Mouse (Mus musculus): Measurements from ENCODE around the gene Pear1.

Pear1 gene

DNA sequence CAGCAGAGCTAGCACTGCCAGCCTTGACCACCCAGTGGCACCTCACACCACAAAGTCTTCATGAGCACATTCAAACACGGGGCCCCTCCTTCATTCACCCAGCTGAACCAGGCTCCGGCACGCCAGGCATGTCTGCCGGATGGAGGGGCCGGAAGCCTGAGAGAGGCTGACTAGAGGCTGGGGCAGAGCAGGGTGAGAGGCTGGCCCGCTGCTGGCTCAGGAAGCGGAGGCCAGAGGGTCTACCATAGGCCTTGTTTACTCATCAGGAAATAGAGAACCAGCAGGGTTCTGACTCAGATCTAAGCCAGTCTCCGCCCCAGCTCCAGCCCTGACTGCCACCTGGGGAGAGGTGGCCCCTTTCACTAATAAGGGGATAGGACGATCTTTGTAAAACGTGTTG is 59.0 kb downstream of the Pear1 start:
- peak; percentile 82 for DNase-seq (ENCODE audit: low spot score)

DNA sequence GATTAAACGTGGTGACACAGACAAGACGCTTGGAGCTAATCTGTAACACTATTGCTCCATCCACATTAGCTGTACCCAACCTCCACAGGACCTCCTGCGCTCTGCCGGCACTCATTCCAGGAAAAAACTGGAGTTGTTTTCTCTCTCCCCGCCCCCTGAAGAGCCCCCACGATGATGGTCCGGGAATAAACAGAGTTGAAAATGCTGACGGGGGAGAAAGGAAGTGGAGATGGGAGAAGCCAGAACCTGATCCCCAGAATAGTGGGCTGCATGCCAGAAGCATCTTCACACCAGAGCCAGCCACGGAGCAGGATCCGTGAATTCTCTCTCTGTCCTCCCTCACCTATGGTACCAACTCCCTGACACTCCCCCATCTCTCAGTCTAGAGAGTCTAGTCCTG is 59.6 kb downstream of the Pear1 start:
- no peak for DNase-seq (ENCODE audit: low spot score)

DNA sequence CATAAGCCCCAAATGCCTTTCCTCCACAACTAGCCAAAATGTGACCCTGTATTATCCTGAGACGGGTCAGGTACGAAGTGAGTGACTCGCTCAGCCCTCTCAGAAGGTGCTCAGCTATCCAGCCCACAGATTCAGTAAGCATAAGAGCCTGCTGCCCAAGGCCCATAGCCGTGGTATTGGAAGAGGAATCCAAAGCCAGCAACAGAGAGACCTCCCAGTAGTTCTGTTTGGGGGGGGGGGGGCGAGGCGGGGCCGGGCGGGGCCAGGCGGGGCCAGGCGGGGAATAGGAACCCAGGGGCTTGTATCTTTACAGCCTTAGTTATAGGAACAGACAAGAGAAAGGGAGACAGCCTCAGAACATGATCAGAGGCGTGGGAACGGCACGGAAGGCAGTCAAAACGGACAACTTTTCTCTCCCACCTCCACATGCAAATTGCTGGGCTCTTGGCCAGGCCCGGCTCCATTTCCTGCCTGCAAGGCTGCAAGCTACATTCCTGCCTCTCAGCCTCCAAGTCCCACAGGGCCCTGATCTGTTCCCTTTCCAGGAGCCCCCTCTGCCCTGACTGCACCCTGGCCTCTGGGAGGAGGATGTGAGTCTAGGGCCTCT is 60.3 kb downstream of the Pear1 start:
- no peak for DNase-seq (ENCODE audit: low spot score)

DNA sequence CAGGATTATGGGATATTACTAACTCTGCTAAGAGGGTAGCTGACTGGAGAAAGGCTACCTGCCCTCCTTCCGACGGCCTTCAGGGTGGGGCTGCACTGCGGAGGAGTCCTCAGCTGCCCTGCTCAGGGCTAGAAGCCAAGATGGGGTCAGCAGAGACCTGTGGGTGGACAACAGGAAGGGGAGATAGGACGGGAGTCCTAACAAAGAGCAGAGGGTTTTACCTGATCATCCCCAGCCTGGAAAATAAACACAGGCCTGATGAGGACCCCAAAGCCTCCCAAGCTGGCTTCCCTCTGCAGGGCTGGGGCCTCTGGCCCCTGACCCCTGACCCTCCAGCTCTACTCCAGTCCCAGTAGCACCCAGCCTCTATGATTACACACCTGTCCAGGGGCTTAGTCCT is 60.9 kb downstream of the Pear1 start:
- DNase-seq (ENCODE audit: low spot score) = no peak

DNA sequence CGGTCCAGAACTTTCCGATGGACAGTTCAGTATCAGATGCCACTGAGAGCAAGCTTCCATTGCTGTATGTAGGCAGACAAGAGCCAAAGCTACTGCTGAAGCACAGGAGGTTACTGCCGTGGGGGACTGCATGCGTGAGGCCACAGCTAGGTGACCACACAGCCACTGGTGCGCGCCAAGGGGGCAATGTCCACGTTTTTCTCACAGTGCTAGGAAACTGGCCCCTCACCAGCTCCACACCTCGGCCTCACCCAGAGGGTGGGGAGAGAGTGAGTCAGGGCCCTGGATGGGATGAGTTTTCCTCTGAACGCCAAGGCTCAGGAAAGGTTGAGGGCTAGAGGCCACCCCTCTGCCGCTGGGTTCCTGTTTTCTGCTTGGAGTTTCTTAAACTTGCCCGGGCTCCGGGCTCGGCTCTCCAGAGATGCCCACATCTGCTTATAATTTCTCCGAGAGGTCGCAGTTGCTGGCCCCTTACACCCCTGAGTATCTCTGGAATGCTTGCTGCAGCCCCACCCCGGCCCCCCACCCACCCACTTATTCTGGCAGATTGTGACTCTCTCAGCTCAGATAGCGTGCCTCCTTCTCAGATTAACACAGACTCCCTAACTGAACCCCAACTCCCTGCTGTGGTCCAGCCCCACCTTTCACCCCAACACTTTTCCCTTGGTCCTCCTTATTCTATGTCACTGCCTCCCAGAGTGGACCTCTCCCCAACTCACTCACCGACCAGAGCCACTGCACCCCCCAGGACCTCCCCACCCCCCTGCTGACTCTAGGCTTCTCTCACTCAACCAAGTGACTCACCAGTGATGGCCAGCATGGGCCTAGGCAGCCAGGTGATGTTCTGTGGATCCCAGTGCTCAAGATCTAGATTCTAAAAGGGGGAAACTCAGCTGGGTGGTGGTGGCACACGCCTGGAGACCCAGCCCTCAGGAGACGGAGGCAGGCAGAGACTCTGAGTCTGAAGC is 62.4 kb downstream of the Pear1 start:
- no peak for DNase-seq (ENCODE audit: low spot score)

DNA sequence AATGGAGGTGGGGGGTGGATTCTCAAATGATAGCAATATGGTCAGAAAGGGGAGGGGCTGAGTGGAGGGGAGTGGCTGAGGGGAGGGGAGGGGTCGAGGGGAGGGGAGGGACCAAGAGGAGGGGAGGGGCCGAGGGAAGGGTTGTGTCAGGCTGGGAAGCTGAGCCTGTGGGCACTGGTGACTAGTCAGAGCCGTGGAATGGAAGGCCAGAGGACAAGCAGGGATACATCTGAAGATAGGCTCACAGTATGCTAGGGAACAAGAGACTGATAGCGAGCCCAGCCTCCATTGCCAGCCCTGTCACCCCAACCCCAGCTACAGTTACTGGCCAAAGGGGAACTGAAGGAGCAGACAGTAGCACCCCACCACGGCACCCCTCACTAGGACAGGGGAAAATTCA is 65.5 kb downstream of the Pear1 start:
- no peak for DNase-seq (ENCODE audit: low spot score)

DNA sequence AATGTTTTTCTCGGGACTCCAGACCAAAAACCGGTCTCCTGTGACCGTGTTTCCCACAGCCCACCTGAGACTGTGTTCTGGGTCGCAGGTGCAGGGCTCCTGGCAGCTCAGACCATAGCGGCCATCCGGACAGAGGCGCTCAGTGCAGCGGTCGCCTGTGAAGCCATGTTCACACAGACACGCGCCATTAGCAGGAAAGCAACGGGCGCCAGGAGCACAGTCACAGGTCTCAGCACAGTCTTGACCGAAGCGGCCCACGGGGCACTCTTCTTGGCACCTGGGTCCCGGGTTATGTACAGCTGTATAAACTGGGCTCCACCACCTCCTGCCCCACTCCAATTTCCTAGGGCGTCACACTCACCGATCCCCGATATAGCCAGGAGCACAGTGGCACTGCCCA is 67.6 kb downstream of the Pear1 start:
- DNase-seq (ENCODE audit: low spot score) = no peak

DNA sequence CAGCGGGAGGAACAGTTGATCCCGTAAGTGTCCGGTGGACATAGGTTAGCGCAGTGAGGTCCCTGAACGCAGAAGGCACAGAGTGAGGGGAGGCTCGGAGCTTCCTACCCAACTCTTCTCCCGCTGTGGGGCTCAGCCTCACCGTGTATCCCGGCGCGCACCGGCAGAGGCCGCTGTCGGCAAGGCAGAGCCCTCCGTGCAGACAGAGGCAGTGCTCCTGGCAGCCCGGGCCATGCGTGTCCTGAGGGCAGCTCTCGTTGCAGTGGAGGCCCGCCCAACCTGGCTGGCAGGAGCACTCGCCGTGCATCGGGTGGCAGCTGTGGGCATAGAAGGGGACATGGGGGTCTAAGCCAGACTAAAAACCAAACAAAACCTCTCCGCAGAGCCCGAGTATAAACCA is 68.1 kb downstream of the Pear1 start:
- peak; percentile 80 for DNase-seq (ENCODE audit: low spot score)

DNA sequence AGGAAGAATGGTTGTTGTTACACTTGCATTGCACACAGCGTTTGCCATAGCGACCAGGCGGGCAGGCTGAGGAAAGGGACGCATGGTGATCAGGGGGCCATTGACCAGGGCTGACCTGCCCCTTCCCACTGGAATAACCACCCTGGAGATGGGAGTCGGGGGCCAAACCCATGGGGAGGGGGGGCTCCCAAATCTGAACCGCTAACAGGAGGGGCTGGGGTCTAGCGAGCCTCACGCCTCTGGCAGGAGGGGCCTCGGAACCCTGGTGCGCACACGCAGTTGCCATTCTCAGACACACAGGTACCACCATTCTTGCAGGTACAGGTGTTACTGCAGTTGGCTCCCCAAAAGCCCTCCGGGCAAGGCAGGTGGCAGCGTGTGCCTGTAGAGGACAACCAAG is 70.3 kb downstream of the Pear1 start:
- no peak for DNase-seq (ENCODE audit: low spot score)

DNA sequence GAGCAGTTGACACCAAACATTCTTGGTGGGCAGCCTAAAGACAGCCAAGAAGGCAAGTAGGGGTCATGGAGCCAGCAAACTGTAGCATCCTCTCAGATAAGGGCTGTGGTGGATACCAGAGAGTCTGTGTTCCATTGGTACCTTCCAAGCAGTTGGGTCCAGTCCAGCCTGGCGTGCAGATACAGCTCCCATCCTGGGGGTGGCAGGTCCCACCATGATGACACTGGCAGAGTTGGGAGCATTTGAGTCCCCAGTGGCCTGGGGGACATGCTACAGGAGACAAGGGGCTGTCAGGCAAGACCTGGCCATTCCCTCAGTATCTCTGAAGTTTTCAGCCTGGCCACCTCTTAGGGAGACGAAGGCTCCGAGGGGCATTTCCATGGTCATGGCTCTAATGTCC is 71.5 kb downstream of the Pear1 start:
- DNase-seq (ENCODE audit: low spot score) = no peak

DNA sequence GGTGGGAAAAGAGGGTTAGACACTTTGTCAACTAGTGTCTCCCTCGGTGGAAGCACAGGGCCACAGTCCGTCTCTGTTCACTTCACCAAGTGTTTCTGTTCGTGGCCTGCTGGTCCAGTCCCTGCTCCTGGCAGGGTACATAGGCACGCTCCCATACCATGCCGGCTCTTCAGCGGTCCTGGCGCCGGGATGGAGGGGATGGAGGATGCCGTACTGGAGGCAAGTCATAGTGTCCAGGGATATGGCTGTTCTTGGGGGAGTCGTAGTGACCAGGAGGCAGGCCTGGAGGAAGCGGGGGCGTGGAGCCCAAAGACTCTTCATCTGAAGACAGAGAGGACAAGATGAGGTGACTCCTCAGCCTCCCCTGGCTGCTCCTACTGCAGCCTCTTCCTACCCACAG is 74.1 kb downstream of the Pear1 start:
- DNase-seq (ENCODE audit: low spot score) = no peak

DNA sequence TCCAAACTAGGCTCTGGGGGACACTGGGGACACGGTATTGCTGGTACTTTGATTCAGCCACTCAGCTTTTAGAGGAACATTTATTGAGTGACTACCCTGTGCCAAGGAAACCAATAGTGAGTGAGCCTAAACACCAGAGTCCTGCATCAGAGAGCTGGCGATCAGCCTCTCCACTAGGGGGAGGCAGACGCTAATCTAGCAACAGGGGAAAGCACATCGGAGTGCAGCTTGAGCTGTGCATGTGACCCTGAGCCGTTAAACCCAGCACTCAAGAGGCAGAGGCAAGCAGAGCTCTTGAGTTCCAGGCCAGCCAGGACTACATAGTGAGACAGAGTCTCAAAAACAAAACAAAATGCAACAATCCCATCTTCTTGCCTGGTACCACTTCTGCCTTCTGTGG is 75.1 kb downstream of the Pear1 start:
- DNase-seq (ENCODE audit: low spot score) = peak; percentile 44

DNA sequence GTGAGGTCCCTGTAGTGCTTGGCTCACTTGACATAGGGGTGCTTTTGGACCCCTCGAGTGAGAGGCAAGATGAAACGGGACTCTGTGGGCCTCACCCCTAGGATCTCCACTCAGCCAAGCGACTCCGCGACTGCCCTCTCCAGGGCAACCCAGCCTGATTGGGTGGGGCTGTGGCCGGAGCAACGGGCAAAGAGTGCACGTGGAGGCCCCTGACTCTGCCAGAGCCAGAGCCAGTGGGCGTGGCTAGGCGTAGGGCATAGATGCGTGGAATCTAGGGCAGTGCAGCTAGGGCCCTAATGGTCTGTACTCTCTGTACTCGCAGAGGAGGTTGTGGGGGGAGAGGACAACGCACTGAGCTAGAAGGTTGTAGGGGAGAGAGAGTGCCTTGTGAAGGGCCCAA is 75.7 kb downstream of the Pear1 start, which contains the start of gene Lrrc71:
Gene Lrrc71 (minus strand): TSS at position 195 of the 400 bp plus-strand sequence.
- no peak for DNase-seq (ENCODE audit: low spot score)

DNA sequence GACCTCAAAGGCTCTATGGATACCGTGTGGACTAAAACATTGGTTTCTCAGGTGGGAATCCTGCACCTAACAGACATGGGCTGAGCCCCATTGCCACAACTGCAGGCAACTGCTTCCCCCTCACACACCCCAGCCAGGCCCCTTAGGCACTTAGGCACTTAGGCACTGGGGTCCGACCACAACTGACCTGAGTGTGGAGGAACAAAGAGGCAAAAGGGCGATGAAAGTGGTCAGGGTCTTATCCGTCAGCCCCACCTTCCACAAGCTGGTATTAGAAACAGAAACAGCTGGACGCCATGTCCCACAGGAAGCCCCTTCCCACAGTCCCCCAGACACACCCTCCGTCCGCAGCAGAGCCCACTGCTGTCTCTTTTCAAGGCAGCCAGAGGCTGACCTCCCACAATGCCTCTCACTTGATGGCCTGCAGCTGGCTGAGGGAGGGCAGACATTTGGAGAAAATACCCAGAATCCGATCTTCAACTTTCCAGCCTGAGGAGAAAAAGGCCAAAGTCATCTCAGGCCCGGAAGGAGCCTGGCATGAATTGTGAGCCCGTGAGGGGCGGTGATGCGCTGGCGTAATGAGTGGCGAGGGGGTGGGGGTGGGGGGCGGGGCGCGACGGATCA is 79.0 kb downstream of the Pear1 start:
- no peak for DNase-seq (ENCODE audit: low spot score)

DNA sequence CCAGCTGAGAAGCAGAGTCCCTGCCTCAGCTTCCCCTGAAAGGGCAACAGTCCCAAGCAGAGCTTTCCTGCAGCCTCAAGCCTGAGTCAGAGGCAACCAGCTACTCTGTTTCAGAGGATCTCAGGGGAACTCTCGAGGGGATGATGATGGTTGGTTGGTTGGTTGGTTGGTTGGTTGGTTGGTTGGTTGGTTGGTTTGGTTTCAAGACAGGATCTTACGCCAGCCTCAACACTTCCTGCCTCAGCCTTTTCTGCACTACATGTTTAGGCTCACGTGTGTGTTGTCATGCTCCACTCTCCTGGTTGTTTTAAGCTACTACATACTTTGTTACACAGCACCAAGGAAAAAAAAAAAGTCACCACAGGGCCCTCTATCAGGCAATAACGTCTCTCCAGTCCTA is 80.2 kb downstream of the Pear1 start:
- peak; percentile 43 for DNase-seq (ENCODE audit: low spot score)

DNA sequence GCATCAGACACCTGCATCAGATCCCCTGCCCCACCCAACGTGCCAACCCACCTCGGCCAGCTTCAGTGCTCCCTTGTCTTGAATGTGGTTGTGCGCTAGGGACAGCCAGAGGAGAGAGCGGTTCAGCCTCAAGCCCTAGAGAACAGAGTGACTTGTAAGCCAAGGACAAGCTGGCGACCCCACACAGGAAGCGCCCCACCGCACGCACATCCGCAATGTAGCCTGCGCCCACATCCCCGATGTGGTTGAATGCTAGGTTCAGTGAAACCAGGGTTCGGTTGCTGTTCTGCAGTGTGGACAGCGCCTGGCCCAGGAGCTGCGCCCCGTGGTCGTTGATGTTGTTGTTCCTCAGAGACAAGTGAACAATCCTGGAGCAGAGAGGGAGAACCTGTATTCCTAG is 81.4 kb downstream of the Pear1 start:
- DNase-seq (ENCODE audit: low spot score) = peak; percentile 74

DNA sequence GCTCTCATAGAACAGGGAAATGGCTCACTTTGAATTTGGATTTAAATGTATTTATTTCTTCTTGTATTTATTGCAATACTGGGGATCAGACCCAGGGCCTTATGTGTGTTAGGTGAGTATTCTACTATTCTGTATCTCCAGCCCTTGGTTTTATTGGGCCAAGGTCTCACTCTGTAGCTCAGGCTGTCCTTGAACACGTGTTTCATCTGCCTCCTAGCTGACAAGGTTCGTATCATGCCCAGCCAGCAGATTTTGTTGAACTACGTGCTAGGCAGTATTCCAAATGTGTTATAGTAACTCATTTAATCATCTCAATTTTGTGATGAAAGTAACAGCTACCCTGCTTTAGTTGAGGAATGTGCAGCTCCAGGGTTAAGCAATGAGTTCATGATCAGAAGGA is 82.1 kb downstream of the Pear1 start:
- DNase-seq (ENCODE audit: low spot score) = no peak

DNA sequence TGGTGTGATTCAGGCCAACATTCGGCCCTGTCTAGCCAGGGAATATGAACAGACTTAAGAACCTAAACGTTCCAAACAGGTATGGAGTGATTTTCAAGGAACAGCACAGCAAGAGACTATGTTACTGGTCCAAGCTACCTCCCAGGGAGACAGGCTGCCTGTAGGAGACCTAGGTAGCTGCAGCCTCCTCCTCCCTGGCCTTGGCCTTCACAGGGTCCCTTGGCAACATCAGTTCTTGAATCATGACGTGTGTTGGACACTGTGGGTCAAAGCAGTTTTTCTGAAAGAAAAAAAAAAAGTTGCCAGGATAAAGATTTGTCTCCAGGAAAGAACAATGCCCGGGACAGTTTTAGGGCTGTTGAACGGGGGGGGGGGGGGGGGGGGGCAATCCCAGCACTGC is 85.2 kb downstream of the Pear1 start:
- no peak for DNase-seq (ENCODE audit: low spot score)

DNA sequence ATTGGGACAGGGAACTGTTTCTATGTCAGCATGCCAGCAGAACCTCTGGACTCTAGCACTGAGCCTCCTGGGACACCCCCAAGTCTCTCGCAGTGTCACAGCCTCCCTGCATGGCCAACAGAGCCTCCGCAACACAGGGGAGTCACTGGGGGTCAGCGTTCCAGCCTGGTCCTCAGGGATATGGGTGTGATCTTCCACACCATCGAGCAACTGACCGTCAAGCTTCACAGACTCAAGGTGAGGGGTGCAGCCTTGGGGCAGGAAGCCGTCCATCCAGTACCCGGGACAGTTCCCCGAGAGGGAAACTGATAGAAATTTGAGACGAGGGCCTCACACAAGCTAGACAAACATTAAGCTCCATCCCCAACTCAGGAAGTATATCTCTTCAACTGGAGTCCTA is 88.8 kb downstream of the Pear1 start:
- DNase-seq (ENCODE audit: low spot score) = no peak

DNA sequence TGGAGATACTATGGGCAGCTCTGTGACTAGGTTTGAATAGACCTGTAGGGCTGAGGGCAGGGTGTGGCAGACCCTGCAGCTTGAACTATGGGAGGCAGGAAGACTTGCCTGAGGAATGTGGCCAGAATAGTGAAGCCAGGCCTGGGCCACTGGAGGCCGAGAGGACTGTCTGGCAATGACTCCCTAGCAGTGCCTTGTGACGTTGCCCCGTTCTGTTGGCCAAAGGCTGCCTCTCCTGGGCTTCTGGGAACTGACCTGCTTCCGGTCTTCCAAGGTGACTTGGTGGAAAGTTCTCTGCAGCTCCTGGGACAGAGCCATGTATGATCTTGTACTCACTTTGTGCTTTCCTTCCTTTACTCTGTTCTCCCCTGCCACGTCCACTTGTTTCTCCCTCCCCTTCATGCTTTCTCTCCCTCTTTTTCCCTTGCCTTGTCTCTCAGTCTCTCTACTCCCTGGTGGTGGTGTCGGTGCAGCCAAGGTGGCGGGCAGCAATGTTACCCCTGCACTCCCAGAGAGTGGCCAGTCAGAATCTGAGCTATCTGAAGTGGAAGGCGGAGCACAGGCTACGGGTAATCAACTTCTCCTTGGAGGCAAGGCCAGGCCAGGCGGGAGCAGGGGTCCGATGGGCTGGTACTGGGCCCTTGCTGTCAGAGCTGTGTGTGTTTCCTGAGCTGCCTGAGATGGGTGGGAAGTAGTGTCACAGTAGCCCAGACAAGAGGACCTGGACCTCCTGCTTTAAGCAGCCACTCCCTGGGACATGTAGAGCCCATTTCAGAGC is 89.9 kb downstream of the Pear1 start:
- DNase-seq (ENCODE audit: low spot score) = no peak

DNA sequence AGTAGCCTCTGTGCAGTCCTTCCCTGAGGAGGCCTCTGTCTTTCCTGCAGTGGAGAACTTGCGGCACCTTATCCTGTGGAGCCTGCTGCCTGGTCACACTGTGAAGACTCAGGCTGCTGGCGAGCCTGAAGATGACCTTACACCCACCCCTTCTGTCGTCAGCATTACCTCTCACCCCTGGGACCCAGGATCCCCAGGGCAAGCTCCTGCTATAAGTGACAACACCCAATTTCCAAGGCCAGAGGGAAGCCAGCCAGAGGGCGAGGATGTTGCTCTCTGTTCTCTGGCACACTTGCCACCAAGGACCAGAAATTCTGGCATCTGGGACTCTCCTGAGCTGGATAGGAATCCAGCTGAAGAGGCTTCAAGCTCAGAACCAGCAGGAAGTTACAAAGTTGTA is 91.0 kb downstream of the Pear1 start:
- no peak for DNase-seq (ENCODE audit: low spot score)

DNA sequence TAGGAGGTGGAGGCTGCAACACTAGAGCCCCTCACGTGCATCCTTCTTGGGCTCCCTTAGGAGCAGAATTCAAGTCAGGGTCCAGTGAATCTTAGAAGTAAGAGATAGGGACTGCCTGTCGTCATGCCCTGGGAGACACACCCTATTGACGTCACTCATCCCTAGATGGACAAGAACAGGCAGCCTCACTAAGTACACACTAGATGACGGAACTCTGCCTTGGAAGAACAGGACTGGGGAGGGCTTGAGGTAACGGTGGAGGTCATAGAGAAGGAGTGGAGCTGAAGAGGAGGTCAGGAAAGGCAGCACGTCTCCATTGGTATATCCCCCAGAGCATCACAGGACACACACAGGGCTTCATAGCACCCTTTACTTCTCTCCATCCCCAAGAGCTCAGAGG is 95.4 kb downstream of the Pear1 start:
- DNase-seq (ENCODE audit: low spot score) = no peak
